Mouse (Mus musculus): ENCODE measurements at regions not wholly inside any gene's neighbourhood (a gene's known extent, or its start where the extent isn't known, plus 50 kb on each side); places are given as distances from the start of the nearest gene placed in this dataset.

DNA sequence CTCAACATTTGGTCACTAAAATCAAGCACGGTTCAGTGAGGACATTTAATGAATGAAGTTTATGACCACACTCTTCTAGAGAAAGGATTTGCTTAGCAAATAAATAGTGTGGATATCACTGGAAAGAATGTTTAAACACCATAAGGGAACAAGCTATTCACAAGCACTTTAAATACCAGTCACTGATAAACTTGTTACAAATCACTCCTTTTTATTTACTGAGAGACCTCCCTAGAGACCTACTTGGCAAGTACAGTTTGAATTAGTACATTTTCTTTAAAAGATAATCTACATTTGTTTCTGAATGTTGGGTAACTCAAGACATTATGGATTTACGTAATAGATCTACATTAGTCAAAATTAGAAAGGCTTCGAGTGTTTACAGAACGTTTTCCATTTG, 162.2 kb upstream of the Pappa start:
- 88% methylated on average over 4 of the region's 4 CpGs for WGBS
- Histone ChIP-seq H3K27me3 (ENCODE audit: insufficient read depth, low read length) (no peaks in the 10 kb centered on the region), H3K27ac (ENCODE audit: low read depth, low read length) (no peak overlapping the region), H3K9me3 (ENCODE audit: low read length) (no peaks in the 10 kb centered on the region), H3K4me3 (ENCODE audit: low read depth, low read length) (no peak overlapping the region), H3K4me1 (ENCODE audit: insufficient read depth, low read length) (no peaks in the 10 kb centered on the region), H3K36me3 (ENCODE audit: insufficient read depth, low read length) (no peaks in the 10 kb centered on the region), H3K9ac (replicated peaks; ENCODE audit: low read length, poor library complexity, severe bottlenecking) (no peak overlapping the region), H3K4me2 (ENCODE audit: low read depth, low read length, poor library complexity, severe bottlenecking) (no peak overlapping the region)
- no peak for DNase-seq (ENCODE audit: low spot score)
- ATAC-seq (ENCODE audit: low FRiP score): no peak
- no peak for TF ChIP-seq CTCF (IDR thresholded peaks at IDR 0.05)
